Mouse (Mus musculus) heart, postnatal 0 days (tissue): ENCODE results near the gene Dgkd. TPM values are rescaled to one million over a fixed set of nuclear protein-coding genes. Genes with fewer than 3 reads are reported as not detected.
A peak's percentile ranks its signal among the peaks of the same experiment; 100 is the strongest.

Experiments
- ATAC-seq: fragments of 200-750 bp; cut with Nextera tagmentation; 2 replicates; pipeline ENCODE4 v1.8.0; 2017; ENCODE audit warnings: low read depth, moderate number of reproducible peaks, moderate library complexity; ENCODE audit not compliant: insufficient read depth
- DNase-seq: peaks from one replicate; pipeline ENCODE4 v3.0.0-alpha.2; 2016; ENCODE audit warnings: low spot score
- H3K27ac ChIP-seq: fragments of 300-500 bp; sonication (generic); 2 replicates; pipeline ENCODE4 v1.5.1; 2014; ENCODE audit warnings: low read depth, mild to moderate bottlenecking
- H3K27me3 ChIP-seq: fragments of 300-500 bp; sonication (generic); 2 replicates; pipeline ENCODE4 v1.6.1; 2014; ENCODE audit warnings: low read length, mixed read lengths; ENCODE audit not compliant: control insufficient read depth, insufficient read depth
- H3K36me3 ChIP-seq: fragments of 300-500 bp; sonication (generic); replicated peaks from 2 replicates; pipeline ENCODE4 v1.6.1; 2014; ENCODE audit warnings: low read length, mixed read lengths; ENCODE audit not compliant: control insufficient read depth, insufficient read depth
- H3K4me1 ChIP-seq: fragments of 300-500 bp; sonication (generic); 2 replicates; pipeline ENCODE4 v1.6.1; 2014; ENCODE audit warnings: antibody characterized with exemption; ENCODE audit not compliant: control insufficient read depth, insufficient read depth
- H3K4me2 ChIP-seq: fragments of 300-500 bp; sonication (generic); 2 replicates; pipeline ENCODE4 v1.6.1; 2014; ENCODE audit warnings: low read depth, mild to moderate bottlenecking, low read length, moderate library complexity
- H3K4me3 ChIP-seq: fragments of 300-500 bp; sonication (generic); 2 replicates; pipeline ENCODE4 v1.5.1; 2014; ENCODE audit warnings: low read depth, low read length
- H3K9ac ChIP-seq: fragments of 300-500 bp; sonication (generic); replicated peaks from 2 replicates; pipeline ENCODE4 v1.6.1; 2014; ENCODE audit warnings: low read depth, low read length, mixed read lengths
- H3K9me3 ChIP-seq: fragments of 300-500 bp; sonication (generic); replicated peaks from 2 replicates; pipeline ENCODE4 v1.6.1; 2016; ENCODE audit warnings: low read length; ENCODE audit not compliant: control insufficient read depth
- CTCF ChIP-seq: IDR thresholded peaks from 2 replicates; pipeline ENCODE4 v1.5.1; 2016; ENCODE audit warnings: antibody characterized with exemption, control low read depth, low read depth
- EP300 ChIP-seq: IDR thresholded peaks from 2 replicates; pipeline ENCODE4 v1.6.1; 2016; ENCODE audit warnings: antibody characterized with exemption, low read depth
- WGBS: fragments of 180-500 bp; shearing (Covaris S2); extraction: QIAGEN DNeasy Blood & Tissue Kit; methylation state at CpG from one replicate; pipeline ENCODE4 v1.1.7; 2014; 5-methylcytosine and 5-hydroxymethylcytosine counted together
- polyA plus RNA-seq: library from polyadenylated mRNA; unstranded; fragments of >200 nt; fragmentation: Nextera tagmentation; extraction: Ambion mirVana; gene quantifications from 2 replicates; pipeline ENCODE4 v1.2.1, GENCODE M21; 2015
- total RNA-seq: library from RNA; depleted of rRNA; stranded (reverse); fragments of >200 nt; gene quantifications from 2 replicates; pipeline ENCODE4 v1.2.3, GENCODE M21; 2014; ENCODE audit warnings: low replicate concordance

The Dgkd gene
- total and polyA plus RNA-seq, 2 experiments from 2014 or later: 14.1 to 40.5 TPM

DNA sequence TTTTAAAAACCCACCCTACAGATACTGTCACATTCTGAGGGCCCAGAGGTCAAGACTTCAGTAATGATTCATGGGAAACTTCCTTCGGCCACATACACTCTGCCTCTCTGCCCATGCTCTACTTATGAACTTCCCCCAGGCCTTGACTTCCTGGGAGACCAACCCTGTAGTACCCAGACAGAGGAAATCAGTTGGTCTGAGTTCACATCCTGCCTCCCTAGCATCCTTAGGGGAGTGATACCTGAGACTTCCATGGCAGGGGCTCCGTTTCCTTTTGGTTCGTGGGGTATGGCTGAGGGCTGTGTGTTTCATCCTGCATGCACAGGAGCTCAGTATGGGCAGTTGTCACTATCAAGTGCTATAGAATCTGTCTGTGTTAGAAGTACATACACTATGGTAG is 1.7 kb upstream of the Dgkd start:
- Histone ChIP-seq H3K36me3 (no peaks in the 10 kb centered on the region), H3K27me3 (no peaks in the 10 kb centered on the region), H3K4me1 (peaks cover 40% of the 10 kb centered on the region), H3K4me3 (no peak overlapping the region), H3K9me3 (no peaks in the 10 kb centered on the region), H3K27ac (no peak overlapping the region), H3K4me2 (no peak overlapping the region), H3K9ac (no peak overlapping the region)
- no peak for ATAC-seq
- TF ChIP-seq EP300 (no peak), CTCF (no peak)
- 85% methylated on average over 3 of the region's 3 CpGs for whole genome bisulfite sequencing
- DNase-seq: no peak

DNA sequence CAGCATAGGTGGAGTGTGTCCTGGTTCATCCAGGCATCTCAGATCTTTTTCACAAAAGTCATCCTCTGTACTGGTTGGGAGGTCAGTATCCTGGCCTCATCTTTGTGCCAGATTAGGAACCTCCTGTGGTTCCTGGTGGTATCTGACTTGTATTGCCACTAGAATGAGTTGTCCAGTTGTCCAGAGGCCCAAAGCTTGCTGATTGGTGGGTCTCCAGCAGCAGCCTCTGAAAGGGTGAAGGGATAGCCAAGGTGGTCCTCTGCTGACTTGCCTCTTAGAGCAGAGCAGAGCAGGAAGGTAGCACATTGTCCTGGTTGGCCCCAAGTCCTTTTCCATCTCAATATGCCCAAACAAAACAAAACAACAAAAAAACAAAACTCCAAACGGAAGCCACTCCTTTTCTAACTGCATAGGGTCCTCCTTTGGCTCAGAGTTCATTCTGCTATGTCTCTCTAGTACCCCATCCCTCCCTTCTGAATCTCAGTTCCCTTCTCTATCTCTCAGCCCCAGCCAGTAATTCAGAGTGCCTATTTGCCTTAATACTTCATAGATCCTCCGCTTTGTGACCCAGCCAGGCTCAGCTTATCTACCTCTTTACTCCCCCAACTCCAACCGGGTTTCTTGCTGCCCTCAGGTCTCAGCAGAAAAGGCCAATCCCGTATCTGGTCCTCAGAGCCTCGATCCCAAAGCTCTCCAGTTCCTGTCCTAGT is 851 bp upstream of the Dgkd start:
- Histone ChIP-seq H3K9me3 (no peaks in the 10 kb centered on the region), H3K36me3 (no peaks in the 10 kb centered on the region), H3K4me3 (peak overlapping the region; percentile 87; the same call in 1 of the 2 replicates), H3K9ac (peak overlapping the region; percentile 85; the same call in 1 of the 2 replicates), H3K4me2 (peak overlapping the region; percentile 90), H3K27me3 (no peaks in the 10 kb centered on the region), H3K4me1 (peaks cover 46% of the 10 kb centered on the region), H3K27ac (peak overlapping the region; percentile 14)
- 57% methylated on average over 5 of the region's 5 CpGs for WGBS
- no peak for TF ChIP-seq EP300
- TF ChIP-seq CTCF: no peak
- no peak for ATAC-seq
- DNase-seq: no peak

DNA sequence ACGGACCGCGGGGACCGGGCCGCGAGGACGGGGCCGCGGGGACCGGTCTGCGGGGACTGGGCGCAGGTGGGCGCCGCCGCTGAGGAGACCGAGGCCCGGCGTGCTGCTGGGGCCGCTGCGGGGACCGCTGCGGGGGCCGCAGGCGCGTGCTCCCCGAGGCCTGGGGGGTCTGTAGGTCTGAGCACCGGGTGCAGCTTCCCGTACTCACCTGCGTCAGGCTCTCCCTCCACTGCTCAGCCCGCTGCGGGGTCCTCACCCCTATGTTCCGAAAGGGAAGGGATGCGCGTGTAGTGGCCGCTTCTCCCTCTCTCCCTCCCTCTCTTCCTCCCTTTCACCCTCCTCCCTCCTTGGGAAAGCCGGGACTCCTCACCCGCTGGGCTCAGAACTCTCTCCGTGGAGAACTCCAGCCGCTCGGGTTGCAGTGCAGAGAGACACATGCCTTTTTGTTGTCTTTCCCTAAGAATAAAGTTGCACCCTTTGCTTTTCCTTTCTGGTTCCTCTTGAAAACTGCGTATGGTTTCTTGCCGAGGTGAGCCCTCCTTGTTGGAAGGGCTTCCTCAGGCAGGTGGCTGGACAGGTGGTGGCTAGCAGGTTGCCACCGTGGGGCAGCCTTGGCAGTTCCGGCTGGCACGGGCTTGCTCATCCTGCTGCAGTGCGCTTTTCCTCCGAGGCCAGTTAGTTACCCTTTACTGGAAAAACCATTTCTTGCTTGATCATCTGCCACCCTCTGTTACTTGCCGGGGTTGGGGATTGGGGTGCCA is 694 bp downstream of the Dgkd start:
- Histone ChIP-seq H3K9ac (peak overlapping the region; percentile 85), H3K9me3 (no peaks in the 10 kb centered on the region), H3K36me3 (no peaks in the 10 kb centered on the region), H3K4me1 (peaks cover 47% of the 10 kb centered on the region), H3K27ac (peak overlapping the region; percentile 68), H3K4me2 (peak overlapping the region; percentile 90), H3K27me3 (no peaks in the 10 kb centered on the region), H3K4me3 (peak overlapping the region; percentile 87)
- TF ChIP-seq CTCF: no peak
- TF ChIP-seq EP300: no peak
- DNase-seq: peak; percentile 42
- ATAC-seq: no peak; the same call in 1 of the 2 replicates
- under 1% methylated on average over 39 of the region's 48 CpGs for WGBS

DNA sequence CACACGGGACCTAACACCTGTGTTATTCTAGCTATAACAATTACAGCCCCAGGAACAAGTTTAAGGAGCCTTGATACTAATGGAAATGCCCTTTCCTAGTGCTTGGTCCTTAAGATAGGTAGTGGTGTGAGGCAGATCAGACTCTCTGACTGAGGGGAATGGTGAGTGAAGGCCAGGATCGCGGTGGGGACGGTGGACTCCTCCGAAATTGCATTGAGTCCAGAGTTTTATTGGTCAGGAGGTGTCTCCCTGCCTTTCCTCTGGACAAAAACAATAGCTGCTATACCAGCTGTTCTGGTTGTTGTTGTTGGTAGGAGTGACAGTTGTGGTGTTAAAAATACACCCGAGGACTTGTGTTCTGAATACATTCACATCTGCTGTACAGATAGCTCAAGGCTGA is 1.3 kb downstream of the Dgkd start:
- peak overlapping the region; percentile 90 for H3K4me2 ChIP-seq
- peaks cover 44% of the 10 kb centered on the region for H3K4me1 ChIP-seq
- 22% methylated on average over 6 of the region's 6 CpGs for WGBS

DNA sequence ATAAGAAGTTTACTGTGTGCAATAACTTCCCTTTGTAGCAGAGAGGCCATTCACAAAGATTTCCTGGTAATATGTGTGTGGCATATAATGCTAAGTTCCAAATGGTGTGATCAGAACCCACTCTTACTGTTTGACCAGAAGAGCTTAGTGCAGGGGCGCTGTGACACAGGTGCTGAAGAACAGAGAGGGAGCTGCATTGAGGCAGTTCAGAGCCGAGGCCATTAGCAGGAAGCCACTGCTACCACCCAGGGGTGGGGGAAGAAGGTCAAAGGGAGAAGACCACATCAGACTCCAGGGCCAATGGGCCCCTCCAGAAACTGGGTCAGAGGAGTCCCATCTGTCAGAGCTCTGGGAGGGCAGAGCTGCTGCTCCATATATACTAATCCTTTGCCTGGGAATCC is 1.8 kb downstream of the Dgkd start:
- TF ChIP-seq EP300 (no peak), CTCF (no peak)
- H3K27me3 ChIP-seq: no peaks in the 10 kb centered on the region
- peak overlapping the region; percentile 87 for H3K4me3 ChIP-seq
- H3K4me2 ChIP-seq: peak overlapping the region; percentile 90
- H3K27ac ChIP-seq: peak overlapping the region; percentile 26; the same call in 1 of the 2 replicates
- H3K9me3 ChIP-seq: no peaks in the 10 kb centered on the region
- peak overlapping the region; percentile 85; the same call in 1 of the 2 replicates for H3K9ac ChIP-seq
- peaks cover 42% of the 10 kb centered on the region for H3K4me1 ChIP-seq
- DNase-seq (no peak), ATAC-seq (no peak)
- H3K36me3 ChIP-seq: no peaks in the 10 kb centered on the region
- WGBS: 36% methylated on average over 2 of the region's 2 CpGs

More for the DNA sequence above, 1.3 kb downstream of the Dgkd start:
- TF ChIP-seq CTCF (no peak), EP300 (no peak)
- peak overlapping the region; percentile 85 for H3K9ac ChIP-seq
- no peaks in the 10 kb centered on the region for H3K27me3 ChIP-seq
- ATAC-seq (no peak), DNase-seq (no peak)
- H3K36me3 ChIP-seq: no peaks in the 10 kb centered on the region
- H3K27ac ChIP-seq: peak overlapping the region; percentile 26; the same call in 1 of the 2 replicates
- H3K4me3 ChIP-seq: peak overlapping the region; percentile 87
- no peaks in the 10 kb centered on the region for H3K9me3 ChIP-seq
